Mouse (Mus musculus) heart, embryonic 14.5 days (tissue): ENCODE results near the gene Duox1. TPM values are rescaled to one million over a fixed set of nuclear protein-coding genes. Genes with fewer than 3 reads are reported as not detected.

ENCODE experiments used
- ATAC-seq: fragments of 200-750 bp; cut with Nextera tagmentation; 2 replicates; pipeline ENCODE4 v1.8.0; 2017; ENCODE audit warnings: low read depth, moderate TSS enrichment; ENCODE audit not compliant: insufficient number of reproducible peaks, insufficient read depth, low FRiP score
- H3K27ac ChIP-seq, 2 experiments: fragments of 200-500 bp in 1 of 2; fragments of 300-500 bp in 1 of 2; sonication (generic) in 1 of 2; replicated peaks in 1 of 2; 2 replicates each; pipeline ENCODE4 v1.5.1; 2012 to 2014; ENCODE audit warnings: low read depth in 2 of 2, low read length in 2 of 2, control low read depth in 1 of 2, mild to moderate bottlenecking in 1 of 2, mixed read lengths in 1 of 2; ENCODE audit not compliant: control insufficient read depth in 1 of 2, insufficient read depth in 1 of 2
- H3K27me3 ChIP-seq: fragments of 300-500 bp; sonication (generic); 2 replicates; pipeline ENCODE4 v1.6.1; 2014; ENCODE audit warnings: mild to moderate bottlenecking, low read length, control low read depth; ENCODE audit not compliant: control insufficient read depth, insufficient read depth
- H3K36me3 ChIP-seq: fragments of 300-500 bp; sonication (generic); 2 replicates; pipeline ENCODE4 v1.6.1; 2014; ENCODE audit warnings: mild to moderate bottlenecking, control low read depth, low read length, mixed read lengths; ENCODE audit not compliant: control insufficient read depth, insufficient read depth
- H3K4me1 ChIP-seq, 2 experiments: fragments of 200-500 bp in 1 of 2; fragments of 300-500 bp in 1 of 2; sonication (generic) in 1 of 2; 2 replicates each; pipeline ENCODE4 v1.6.1; 2012 to 2014; ENCODE audit warnings: low read length in 2 of 2, control low read depth in 1 of 2, mixed read lengths in 1 of 2; ENCODE audit not compliant: control insufficient read depth in 2 of 2, insufficient read depth in 2 of 2
- H3K4me2 ChIP-seq: fragments of 300-500 bp; sonication (generic); 2 replicates; pipeline ENCODE4 v1.6.1; 2014; ENCODE audit warnings: mild to moderate bottlenecking, low read length
- H3K4me3 ChIP-seq, 2 experiments: fragments of 200-500 bp in 1 of 2; fragments of 300-500 bp in 1 of 2; sonication (generic) in 1 of 2; 2 replicates each; pipeline ENCODE4 v1.5.1; 2012 to 2014; ENCODE audit warnings: low read length in 2 of 2, mild to moderate bottlenecking in 2 of 2, control low read depth in 1 of 2, low read depth in 1 of 2, moderate library complexity in 1 of 2; ENCODE audit not compliant: control insufficient read depth in 1 of 2, insufficient read depth in 1 of 2
- H3K9ac ChIP-seq: fragments of 300-500 bp; sonication (generic); 2 replicates; pipeline ENCODE4 v1.6.1; 2014; ENCODE audit warnings: mild to moderate bottlenecking, low read length
- H3K9me3 ChIP-seq: fragments of 300-500 bp; sonication (generic); 2 replicates; pipeline ENCODE4 v1.6.1; 2016; ENCODE audit warnings: low read length, control low read depth; ENCODE audit not compliant: control insufficient read depth
- WGBS: fragments of 180-500 bp; shearing (Covaris S2); extraction: QIAGEN DNeasy Blood & Tissue Kit; methylation state at CpG from one replicate; pipeline ENCODE4 v1.1.7; 2014; 5-methylcytosine and 5-hydroxymethylcytosine counted together
- polyA plus RNA-seq: library from polyadenylated mRNA; unstranded; fragments of >200 nt; fragmentation: Nextera tagmentation; extraction: Ambion mirVana; gene quantifications from 2 replicates; pipeline ENCODE4 v1.2.1, GENCODE M21; 2014

The Duox1 gene
- polyA plus RNA-seq, 1 experiment from 2014 or later = 0.05 TPM

- H3K4me3 ChIP-seq = no peak overlapping the region
- H3K36me3 ChIP-seq = no peaks in the 10 kb centered on the region
- peaks cover 11 to 34% of the 10 kb centered on the region in 2 experiments; a peak in 3 of 4 replicates for H3K4me1 ChIP-seq
- no peak for ATAC-seq
- no peak overlapping the region for H3K9ac ChIP-seq
- no peak overlapping the region for H3K4me2 ChIP-seq
- 9% methylated on average over 9 of the region's 9 CpGs for WGBS
- no peaks in the 10 kb centered on the region for H3K9me3 ChIP-seq
- peaks cover 98% of the 10 kb centered on the region for H3K27me3 ChIP-seq
- no peak overlapping the region for H3K27ac ChIP-seq
These were observed 12.8 kb upstream of the Duox1 start for GRCm38 (mm10) chr2:122302574-122303241.

GRCm38 (mm10) chr2:122304544-122304943, 10.9 kb upstream of the Duox1 start:
- 82% methylated on average over 6 of the region's 6 CpGs for WGBS
- Histone ChIP-seq H3K4me2 (no peak overlapping the region), H3K4me1 (peaks cover 4 to 20% of the 10 kb centered on the region in 2 experiments; a peak in 3 of 4 replicates), H3K27me3 (peaks cover 95% of the 10 kb centered on the region), H3K9me3 (no peaks in the 10 kb centered on the region), H3K36me3 (no peaks in the 10 kb centered on the region), H3K4me3 (no peak overlapping the region), H3K9ac (no peak overlapping the region), H3K27ac (no peak overlapping the region)
- no peak for ATAC-seq

- H3K4me1 ChIP-seq = peaks cover 4 to 15% of the 10 kb centered on the region in 2 experiments; a peak in 3 of 4 replicates
- no peaks in the 10 kb centered on the region for H3K9me3 ChIP-seq
- H3K4me3 ChIP-seq = no peak overlapping the region
- WGBS = 79% methylated on average over 16 of the region's 16 CpGs
- H3K36me3 ChIP-seq = no peaks in the 10 kb centered on the region
- ATAC-seq = no peak
- no peak overlapping the region for H3K4me2 ChIP-seq
- H3K27ac ChIP-seq = no peak overlapping the region
- no peak overlapping the region for H3K9ac ChIP-seq
- peaks cover 93% of the 10 kb centered on the region for H3K27me3 ChIP-seq
These were observed 10.2 kb upstream of the Duox1 start for GRCm38 (mm10) chr2:122305097-122305892.

- H3K9ac ChIP-seq = no peak overlapping the region
- no peak for ATAC-seq
- no peak overlapping the region for H3K27ac ChIP-seq
- 47% methylated on average over 4 of the region's 4 CpGs for WGBS
- no peak overlapping the region for H3K4me3 ChIP-seq
- H3K27me3 ChIP-seq = peaks cover 93% of the 10 kb centered on the region
- H3K4me1 ChIP-seq = peaks cover 4 to 12% of the 10 kb centered on the region in 2 experiments; a peak in 3 of 4 replicates
- no peak overlapping the region for H3K4me2 ChIP-seq
- H3K36me3 ChIP-seq = no peaks in the 10 kb centered on the region
- H3K9me3 ChIP-seq = no peaks in the 10 kb centered on the region
These were observed 9.3 kb upstream of the Duox1 start for GRCm38 (mm10) chr2:122306184-122306583.

GRCm38 (mm10) chr2:122309647-122310046, 5.8 kb upstream of the Duox1 start:
- H3K36me3 ChIP-seq = no peaks in the 10 kb centered on the region
- H3K4me2 ChIP-seq = no peak overlapping the region
- no peaks in the 10 kb centered on the region for H3K9me3 ChIP-seq
- H3K9ac ChIP-seq = no peak overlapping the region
- H3K4me3 ChIP-seq = no peak overlapping the region
- no peak overlapping the region for H3K27ac ChIP-seq
- H3K4me1 ChIP-seq = peaks cover 7 to 11% of the 10 kb centered on the region in 2 experiments; a peak in 3 of 4 replicates
- no peak for ATAC-seq
- peaks cover 93% of the 10 kb centered on the region for H3K27me3 ChIP-seq
- WGBS = 40% methylated on average over 3 of the region's 3 CpGs

- Histone ChIP-seq H3K9ac (no peak overlapping the region), H3K9me3 (no peaks in the 10 kb centered on the region), H3K36me3 (no peaks in the 10 kb centered on the region), H3K4me3 (no peak overlapping the region), H3K27ac (no peak overlapping the region), H3K4me2 (no peak overlapping the region), H3K4me1 (peaks cover 7 to 11% of the 10 kb centered on the region in 2 experiments; a peak in 3 of 4 replicates), H3K27me3 (peaks cover 88% of the 10 kb centered on the region)
- 59% methylated on average over 2 of the region's 2 CpGs for WGBS
- no peak for ATAC-seq
These were observed 3.9 kb upstream of the Duox1 start for GRCm38 (mm10) chr2:122311561-122311960.

- WGBS = 5% methylated on average over 27 of the region's 27 CpGs
- Histone ChIP-seq H3K4me2 (peak overlapping the region; percentile 61), H3K36me3 (no peaks in the 10 kb centered on the region), H3K4me3 (peak overlapping the region; percentile 21 to 30), H3K9ac (peak overlapping the region; percentile 6; the same call in 1 of the 2 replicates), H3K4me1 (peaks cover 7 to 11% of the 10 kb centered on the region in 2 experiments; a peak in 3 of 4 replicates), H3K9me3 (no peaks in the 10 kb centered on the region), H3K27ac (no peak overlapping the region), H3K27me3 (peaks cover 86% of the 10 kb centered on the region)
- no peak for ATAC-seq
These were observed 2.6 kb upstream of the Duox1 start for GRCm38 (mm10) chr2:122312722-122313417.
